Mouse (Mus musculus): ENCODE measurements around the gene Rexo2. TPM values are rescaled to one million over a fixed set of nuclear protein-coding genes. Genes with fewer than 3 reads are reported as not detected.

The Rexo2 gene
- total RNA-seq, 2 experiments from 2014 or later: 63.8 to 65.4 TPM

Small RNA genes within 50 kb of the gene (microRNA-seq; reads per million reads assigned to microRNA genes)
- not detected for gene Gm23653

Other genes starting within 250 kb of the Rexo2 start
- 1 to 10 TPM; 6.3 to 9.2 TPM for gene Nxpe2, start 127.2 kb downstream of the Rexo2 start, total RNA-seq (2021)
- 10 to 100 TPM; 72.9 to 85.9 TPM for gene Rbm7, start 14.7 kb upstream of the Rexo2 start, total RNA-seq (2021)
- 10 to 100 TPM; 25.7 to 26.9 TPM for gene Gm5617, start 14.8 kb upstream of the Rexo2 start, total RNA-seq (2021)
- gene Nnmt, start 124.5 kb upstream of the Rexo2 start, total RNA-seq (2021): 1 to 10 TPM; 5.5 to 7.0 TPM